Mouse (Mus musculus): ENCODE results near the gene Il2. TPM values are rescaled to one million over a fixed set of nuclear protein-coding genes. Genes with fewer than 3 reads are reported as not detected.

Gene Il2
- polyA plus RNA-seq, 1 experiment = not detected

DNA sequence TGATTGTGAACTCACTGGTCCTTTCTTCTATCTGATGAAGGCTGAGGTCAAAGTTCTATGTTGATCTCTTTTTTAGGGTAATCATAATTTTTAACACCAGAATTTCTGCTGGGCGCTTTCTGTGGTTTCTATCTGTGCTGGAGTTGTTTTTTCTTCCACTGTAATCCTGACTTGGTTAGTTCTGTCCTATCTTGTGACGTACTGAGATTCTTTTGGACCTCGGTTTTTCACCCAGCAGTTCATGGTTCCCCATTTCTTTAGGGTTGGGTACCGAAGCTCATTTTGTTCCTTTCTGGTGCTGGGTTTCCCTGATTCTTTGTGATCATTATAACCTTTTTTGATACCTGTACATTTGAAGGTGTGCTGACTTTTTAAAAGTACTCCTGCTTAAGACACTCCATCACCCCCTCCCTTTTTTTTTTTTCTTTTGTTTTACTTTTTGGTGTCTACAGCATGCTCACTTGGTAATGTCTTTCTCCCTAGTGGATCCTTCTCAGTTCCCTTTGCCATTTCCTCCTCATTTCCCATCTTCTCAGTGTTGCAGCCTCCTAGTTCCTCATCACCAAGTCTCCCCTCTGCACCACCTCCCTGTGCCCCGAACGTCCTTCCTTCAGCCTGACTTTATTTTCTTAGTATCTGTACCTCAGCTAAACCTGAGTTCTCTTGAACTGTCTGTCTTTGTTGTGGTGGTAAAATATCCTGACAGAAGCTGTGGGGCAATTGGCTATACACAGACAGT is 14.6 kb upstream of the Il2 start:
- no peak for DNase-seq (ENCODE audit: low read depth in 1 of 2, low spot score in 2 of 2)
- H3K4me3 ChIP-seq (ENCODE audit: extremely low read depth, insufficient read depth, insufficient read length) = no peak overlapping the region
- no peaks in the 10 kb centered on the region for H3K27me3 ChIP-seq (ENCODE audit: control insufficient read depth, insufficient read depth, low read length)
- H3K36me3 ChIP-seq (ENCODE audit: control insufficient read depth, insufficient read depth, low read length) = no peaks in the 10 kb centered on the region
- TF ChIP-seq POLR2A (IDR thresholded peaks at IDR 0.05; ENCODE audit: low read depth, low read length) = no peak
- no peak for TF ChIP-seq CTCF (IDR thresholded peaks at IDR 0.05; ENCODE audit: extremely low read depth, insufficient read depth, insufficient read length, insufficient replicate concordance)
- no peaks in the 10 kb centered on the region for H3K4me1 ChIP-seq (ENCODE audit: control insufficient read depth, insufficient read depth, insufficient read length)
- H3K27ac ChIP-seq (ENCODE audit: insufficient read depth, low read length) = no peak overlapping the region
- 75% methylated on average over 6 of the region's 6 CpGs for WGBS

- H3K27me3 ChIP-seq (ENCODE audit: control insufficient read depth, insufficient read depth, low read length) = no peaks in the 10 kb centered on the region
- no peak for TF ChIP-seq POLR2A (IDR thresholded peaks at IDR 0.05; ENCODE audit: low read depth, low read length)
- no peak for TF ChIP-seq CTCF (IDR thresholded peaks at IDR 0.05; ENCODE audit: extremely low read depth, insufficient read depth, insufficient read length, insufficient replicate concordance)
- no peak overlapping the region for H3K27ac ChIP-seq (ENCODE audit: insufficient read depth, low read length)
- DNase-seq (ENCODE audit: low read depth in 1 of 2, low spot score in 2 of 2) = no peak
- H3K4me1 ChIP-seq (ENCODE audit: control insufficient read depth, insufficient read depth, insufficient read length) = no peaks in the 10 kb centered on the region
- 86% methylated on average over 3 of the region's 3 CpGs for WGBS
- no peak overlapping the region for H3K4me3 ChIP-seq (ENCODE audit: extremely low read depth, insufficient read depth, insufficient read length)
- no peaks in the 10 kb centered on the region for H3K36me3 ChIP-seq (ENCODE audit: control insufficient read depth, insufficient read depth, low read length)
Measured at GRCm38 (mm10) chr3:37139192-37139591, 13.4 kb upstream of the Il2 start.

DNA sequence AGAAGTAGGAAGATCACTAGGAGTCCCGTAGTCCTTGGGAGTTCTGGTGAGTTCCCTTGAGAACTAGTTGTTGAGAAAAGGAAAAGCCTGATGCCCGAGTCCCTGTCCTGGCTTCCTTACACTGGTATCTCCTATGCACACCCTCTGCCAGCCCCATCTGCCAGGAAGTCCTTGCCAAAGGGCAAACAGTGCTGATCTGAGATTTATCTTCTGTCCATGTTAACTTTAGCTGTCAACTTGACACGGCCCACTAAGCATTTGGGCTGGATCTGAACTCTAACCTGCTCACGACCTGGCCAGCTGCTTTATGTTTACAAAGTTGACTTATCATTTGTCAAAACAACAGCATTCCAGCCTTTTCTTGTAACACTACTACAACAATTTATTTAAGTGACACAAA is 11.5 kb upstream of the Il2 start:
- WGBS = 80% methylated on average over 4 of the region's 4 CpGs
- DNase-seq (ENCODE audit: low read depth in 1 of 2, low spot score in 2 of 2) = no peak
- Histone ChIP-seq H3K4me1 (ENCODE audit: control insufficient read depth, insufficient read depth, insufficient read length) (no peaks in the 10 kb centered on the region), H3K27me3 (ENCODE audit: control insufficient read depth, insufficient read depth, low read length) (no peaks in the 10 kb centered on the region), H3K4me3 (ENCODE audit: extremely low read depth, insufficient read depth, insufficient read length) (no peak overlapping the region), H3K27ac (ENCODE audit: insufficient read depth, low read length) (no peak overlapping the region), H3K36me3 (ENCODE audit: control insufficient read depth, insufficient read depth, low read length) (no peaks in the 10 kb centered on the region)
- TF ChIP-seq CTCF (IDR thresholded peaks at IDR 0.05; ENCODE audit: extremely low read depth, insufficient read depth, insufficient read length, insufficient replicate concordance) = no peak
- TF ChIP-seq POLR2A (IDR thresholded peaks at IDR 0.05; ENCODE audit: low read depth, low read length) = no peak

GRCm38 (mm10) chr3:37129063-37129462 is 3.3 kb upstream of the Il2 start:
- Histone ChIP-seq H3K4me1 (ENCODE audit: control insufficient read depth, insufficient read depth, insufficient read length) (peaks cover 2% of the 10 kb centered on the region; the same call in 1 of the 2 replicates), H3K4me3 (ENCODE audit: extremely low read depth, insufficient read depth, insufficient read length) (no peak overlapping the region), H3K36me3 (ENCODE audit: control insufficient read depth, insufficient read depth, low read length) (no peaks in the 10 kb centered on the region), H3K27ac (ENCODE audit: insufficient read depth, low read length) (no peak overlapping the region), H3K27me3 (ENCODE audit: control insufficient read depth, insufficient read depth, low read length) (no peaks in the 10 kb centered on the region)
- TF ChIP-seq CTCF (IDR thresholded peaks at IDR 0.05; ENCODE audit: extremely low read depth, insufficient read depth, insufficient read length, insufficient replicate concordance) = no peak
- TF ChIP-seq POLR2A (IDR thresholded peaks at IDR 0.05; ENCODE audit: low read depth, low read length) = no peak
- no peak for DNase-seq (ENCODE audit: low read depth in 1 of 2, low spot score in 2 of 2)
- WGBS = 88% methylated on average over 2 of the region's 2 CpGs

DNA sequence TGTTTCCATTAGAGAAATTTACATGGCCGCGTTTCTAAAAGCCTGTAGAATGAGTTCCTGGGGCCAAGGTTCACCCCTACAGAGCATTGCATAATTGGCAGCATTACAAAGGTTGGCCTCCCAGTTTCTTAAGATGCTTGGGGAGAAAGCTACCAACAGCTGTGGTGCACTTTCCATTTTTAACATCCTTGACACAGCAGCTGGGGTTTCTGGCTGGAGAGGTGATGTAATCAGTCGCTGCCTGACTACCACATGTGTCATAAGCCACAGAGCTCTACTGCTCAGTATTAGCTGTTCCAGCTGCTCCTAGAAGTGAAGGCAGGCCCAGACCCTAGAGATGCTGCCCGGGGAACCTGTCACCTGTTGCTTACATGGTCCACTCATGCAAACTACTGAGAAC is 2.5 kb upstream of the Il2 start:
- 25% methylated on average over 4 of the region's 4 CpGs for WGBS
- no peak overlapping the region for H3K27ac ChIP-seq (ENCODE audit: insufficient read depth, low read length)

GRCm38 (mm10) chr3:37126162-37126561 is 403 bp upstream of the Il2 start:
- no peaks in the 10 kb centered on the region for H3K36me3 ChIP-seq (ENCODE audit: control insufficient read depth, insufficient read depth, low read length)
- no peak overlapping the region for H3K4me3 ChIP-seq (ENCODE audit: extremely low read depth, insufficient read depth, insufficient read length)
- H3K27me3 ChIP-seq (ENCODE audit: control insufficient read depth, insufficient read depth, low read length) = no peaks in the 10 kb centered on the region
- H3K27ac ChIP-seq (ENCODE audit: insufficient read depth, low read length) = no peak overlapping the region
- TF ChIP-seq POLR2A (IDR thresholded peaks at IDR 0.05; ENCODE audit: low read depth, low read length) = no peak
- no peak for TF ChIP-seq CTCF (IDR thresholded peaks at IDR 0.05; ENCODE audit: extremely low read depth, insufficient read depth, insufficient read length, insufficient replicate concordance)
- H3K4me1 ChIP-seq (ENCODE audit: control insufficient read depth, insufficient read depth, insufficient read length) = peaks cover 2% of the 10 kb centered on the region; the same call in 1 of the 2 replicates
- WGBS = 32% methylated on average over 4 of the region's 4 CpGs
- DNase-seq (ENCODE audit: low read depth in 1 of 2, low spot score in 2 of 2) = no peak

More for the DNA sequence above, 2.5 kb upstream of the Il2 start:
- DNase-seq (ENCODE audit: low read depth in 1 of 2, low spot score in 2 of 2) = no peak
- TF ChIP-seq POLR2A (IDR thresholded peaks at IDR 0.05; ENCODE audit: low read depth, low read length) (no peak), CTCF (IDR thresholded peaks at IDR 0.05; ENCODE audit: extremely low read depth, insufficient read depth, insufficient read length, insufficient replicate concordance) (no peak)
- Histone ChIP-seq H3K36me3 (ENCODE audit: control insufficient read depth, insufficient read depth, low read length) (no peaks in the 10 kb centered on the region), H3K4me3 (ENCODE audit: extremely low read depth, insufficient read depth, insufficient read length) (no peak overlapping the region), H3K27me3 (ENCODE audit: control insufficient read depth, insufficient read depth, low read length) (no peaks in the 10 kb centered on the region), H3K4me1 (ENCODE audit: control insufficient read depth, insufficient read depth, insufficient read length) (peaks cover 2% of the 10 kb centered on the region; the same call in 1 of the 2 replicates)

DNA sequence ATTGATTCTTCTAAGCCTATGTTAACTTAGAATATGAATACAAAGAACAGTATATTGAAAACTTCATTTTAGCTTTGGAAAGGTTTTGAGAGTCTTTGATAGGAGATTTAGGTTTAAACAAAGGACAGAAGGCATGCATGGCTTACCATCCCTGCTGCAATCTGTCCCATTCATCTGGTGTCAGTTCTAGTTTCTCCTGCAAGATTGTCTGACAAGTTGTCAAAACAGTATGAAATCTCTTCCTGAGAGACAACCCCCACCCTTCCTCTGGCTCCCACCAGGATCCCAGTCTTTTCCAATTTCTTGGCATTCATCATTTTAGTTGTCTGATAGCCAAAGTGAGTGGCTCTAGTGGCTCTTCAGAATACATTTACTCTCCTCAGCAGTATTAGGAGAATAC is 35.0 kb downstream of the Il2 start:
- TF ChIP-seq CTCF (IDR thresholded peaks at IDR 0.05; ENCODE audit: extremely low read depth, insufficient read depth, insufficient read length, insufficient replicate concordance) (no peak), POLR2A (IDR thresholded peaks at IDR 0.05; ENCODE audit: low read depth, low read length) (no peak)
- Histone ChIP-seq H3K4me3 (ENCODE audit: extremely low read depth, insufficient read depth, insufficient read length) (no peak overlapping the region), H3K4me1 (ENCODE audit: control insufficient read depth, insufficient read depth, insufficient read length) (no peaks in the 10 kb centered on the region), H3K36me3 (ENCODE audit: control insufficient read depth, insufficient read depth, low read length) (no peaks in the 10 kb centered on the region), H3K27me3 (ENCODE audit: control insufficient read depth, insufficient read depth, low read length) (no peaks in the 10 kb centered on the region), H3K27ac (ENCODE audit: insufficient read depth, low read length) (no peak overlapping the region)
- DNase-seq (ENCODE audit: low read depth in 1 of 2, low spot score in 2 of 2) = no peak
